Mouse (Mus musculus) limb, embryonic 11.5 days (tissue): ENCODE results near the gene Cnot11. TPM values are rescaled to one million over a fixed set of nuclear protein-coding genes. Genes with fewer than 3 reads are reported as not detected.
A peak's percentile ranks its signal among the peaks of the same experiment; 100 is the strongest.
"Not testable (repeated sequence)": the region's sequence is repeated elsewhere in the genome, so short reads cannot be mapped to it uniquely, and the experiment has no call there.

Experiments
- ATAC-seq: fragments of 200-750 bp; cut with Nextera tagmentation; 2 replicates; pipeline ENCODE4 v1.8.0; 2017; ENCODE audit warnings: low read depth; ENCODE audit not compliant: insufficient number of reproducible peaks, low FRiP score, low TSS enrichment
- DNase-seq: peaks from one replicate; pipeline ENCODE4 v3.0.0-alpha.2; 2015; ENCODE audit warnings: low spot score
- H3K27ac ChIP-seq: fragments of 300-500 bp; sonication (generic); replicated peaks from 2 replicates; pipeline ENCODE4 v1.5.1; 2014; ENCODE audit warnings: low read depth, mild to moderate bottlenecking, low read length
- H3K27me3 ChIP-seq: fragments of 300-500 bp; sonication (generic); 2 replicates; pipeline ENCODE4 v1.6.1; 2014; ENCODE audit warnings: mild to moderate bottlenecking, low read length, mixed read lengths; ENCODE audit not compliant: control insufficient read depth, insufficient read depth
- H3K36me3 ChIP-seq: fragments of 300-500 bp; sonication (generic); 2 replicates; pipeline ENCODE4 v1.6.1; 2014; ENCODE audit warnings: mild to moderate bottlenecking, low read length, moderate library complexity, mixed read lengths; ENCODE audit not compliant: control insufficient read depth, insufficient read depth
- H3K4me1 ChIP-seq: fragments of 300-500 bp; sonication (generic); 2 replicates; pipeline ENCODE4 v1.6.1; 2014; ENCODE audit warnings: low read length, mixed read lengths; ENCODE audit not compliant: control insufficient read depth, insufficient read depth
- H3K4me2 ChIP-seq: fragments of 300-500 bp; sonication (generic); 2 replicates; pipeline ENCODE4 v1.6.1; 2014; ENCODE audit warnings: low read depth, mild to moderate bottlenecking, moderate library complexity; ENCODE audit not compliant: severe bottlenecking
- H3K4me3 ChIP-seq: fragments of 300-500 bp; sonication (generic); 2 replicates; pipeline ENCODE4 v1.5.1; 2014; ENCODE audit warnings: low read depth, low read length
- H3K9ac ChIP-seq: fragments of 300-500 bp; sonication (generic); 2 replicates; pipeline ENCODE4 v1.6.1; 2014; ENCODE audit warnings: mild to moderate bottlenecking, low read length
- H3K9me3 ChIP-seq: fragments of 300-500 bp; sonication (generic); 2 replicates; pipeline ENCODE4 v1.6.1; 2016; ENCODE audit warnings: low read length; ENCODE audit not compliant: control insufficient read depth
- WGBS: fragments of 180-500 bp; shearing (Covaris S2); extraction: QIAGEN DNeasy Blood & Tissue Kit; methylation state at CpG from one replicate; pipeline ENCODE4 v1.1.7; 2014; 5-methylcytosine and 5-hydroxymethylcytosine counted together
- polyA plus RNA-seq: library from polyadenylated mRNA; unstranded; fragments of >200 nt; fragmentation: Nextera tagmentation; extraction: Ambion mirVana; gene quantifications from 2 replicates; pipeline ENCODE4 v1.2.1, GENCODE M21; 2014

Gene Cnot11
- polyA plus RNA-seq, 1 experiment from 2014 or later, result 31.4 TPM

- ATAC-seq (peak; percentile 97), DNase-seq (peak; percentile 98)
- Histone ChIP-seq H3K36me3 (no peaks in the 10 kb centered on the region), H3K9ac (peak within 1 kb of the TSS; percentile 93), H3K4me1 (peaks cover 10% of the 10 kb centered on the region), H3K4me3 (peak within 1 kb of the TSS; percentile 87), H3K27me3 (no peaks in the 10 kb centered on the region), H3K9me3 (no peaks in the 10 kb centered on the region), H3K27ac (peak within 1 kb of the TSS; percentile 99), H3K4me2 (peak within 1 kb of the TSS; percentile 56)
- WGBS, result under 1% methylated on average over 49 of the region's 49 CpGs
Observed at GRCm38 (mm10) chr1:39577253-39577705, 42.5 kb downstream of the Cnot11 start, which contains the start of gene Rnf149. Gene Rnf149, minus strand, starts transcription at chr1:39577405.

GRCm38 (mm10) chr1:39578446-39578845 is 43.7 kb downstream of the Cnot11 start:
- no peak overlapping the region for H3K27ac ChIP-seq
- H3K4me2 ChIP-seq, result no peak overlapping the region
- no peak for DNase-seq
- H3K36me3 ChIP-seq, result no peaks in the 10 kb centered on the region
- WGBS, result 70% methylated on average over 5 of the region's 5 CpGs
- H3K4me1 ChIP-seq, result peaks cover 10% of the 10 kb centered on the region
- ATAC-seq, result no peak
- H3K9me3 ChIP-seq, result no peaks in the 10 kb centered on the region
- H3K27me3 ChIP-seq, result no peaks in the 10 kb centered on the region
- H3K9ac ChIP-seq, result no peak overlapping the region
- no peak overlapping the region for H3K4me3 ChIP-seq

- WGBS, result 80% methylated on average over 6 of the region's 6 CpGs
- DNase-seq (no peak), ATAC-seq (no peak)
- H3K36me3 ChIP-seq, result no peaks in the 10 kb centered on the region
- no peak overlapping the region for H3K9ac ChIP-seq
- H3K4me3 ChIP-seq, result no peak overlapping the region
- H3K4me1 ChIP-seq, result peaks cover 10% of the 10 kb centered on the region
- H3K9me3 ChIP-seq, result no peaks in the 10 kb centered on the region
- H3K27ac ChIP-seq, result no peak overlapping the region
- H3K27me3 ChIP-seq, result no peaks in the 10 kb centered on the region
- H3K4me2 ChIP-seq, result no peak overlapping the region
Observed at GRCm38 (mm10) chr1:39579139-39579538, 44.3 kb downstream of the Cnot11 start.

GRCm38 (mm10) chr1:39581215-39581614 is 46.4 kb downstream of the Cnot11 start:
- Histone ChIP-seq H3K4me2 (no peak overlapping the region), H3K9ac (no peak overlapping the region), H3K36me3 (no peaks in the 10 kb centered on the region), H3K9me3 (no peaks in the 10 kb centered on the region), H3K27ac (no peak overlapping the region), H3K4me1 (peaks cover 4% of the 10 kb centered on the region; the same call in 1 of the 2 replicates), H3K4me3 (no peak overlapping the region), H3K27me3 (no peaks in the 10 kb centered on the region)
- ATAC-seq (no peak), DNase-seq (no peak)
- WGBS, result 74% methylated on average over 2 of the region's 3 CpGs

- no peak for ATAC-seq
- no peak overlapping the region for H3K9ac ChIP-seq
- no peak overlapping the region for H3K4me3 ChIP-seq
- H3K27me3 ChIP-seq, result no peaks in the 10 kb centered on the region
- no peak overlapping the region for H3K27ac ChIP-seq
- no peak for DNase-seq
- H3K4me2 ChIP-seq, result no peak overlapping the region
- H3K4me1 ChIP-seq, result no peaks in the 10 kb centered on the region
- 90% methylated on average over 9 of the region's 9 CpGs for WGBS
- no peaks in the 10 kb centered on the region for H3K9me3 ChIP-seq
- H3K36me3 ChIP-seq, result no peaks in the 10 kb centered on the region
Observed at GRCm38 (mm10) chr1:39583173-39583572, 48.4 kb downstream of the Cnot11 start.

GRCm38 (mm10) chr1:39585416-39585815 is 50.6 kb downstream of the Cnot11 start:
- no peaks in the 10 kb centered on the region for H3K9me3 ChIP-seq
- H3K4me3 ChIP-seq, result no peak overlapping the region
- H3K9ac ChIP-seq, result no peak overlapping the region
- H3K4me2 ChIP-seq, result no peak overlapping the region
- DNase-seq (no peak), ATAC-seq (no peak)
- 67% methylated on average over 9 of the region's 9 CpGs for WGBS
- no peak overlapping the region for H3K27ac ChIP-seq
- no peaks in the 10 kb centered on the region for H3K4me1 ChIP-seq
- no peaks in the 10 kb centered on the region for H3K36me3 ChIP-seq
- no peaks in the 10 kb centered on the region for H3K27me3 ChIP-seq

- no peak overlapping the region for H3K4me2 ChIP-seq
- no peaks in the 10 kb centered on the region for H3K4me1 ChIP-seq
- ATAC-seq (no peak), DNase-seq (no peak)
- no peak overlapping the region for H3K9ac ChIP-seq
- H3K9me3 ChIP-seq, result no peaks in the 10 kb centered on the region
- H3K27me3 ChIP-seq, result no peaks in the 10 kb centered on the region
- H3K27ac ChIP-seq, result no peak overlapping the region
- no peaks in the 10 kb centered on the region for H3K36me3 ChIP-seq
- no peak overlapping the region for H3K4me3 ChIP-seq
- 78% methylated on average over 5 of the region's 5 CpGs for WGBS
Observed at GRCm38 (mm10) chr1:39590193-39590592, 55.4 kb downstream of the Cnot11 start.

GRCm38 (mm10) chr1:39591557-39591956 is 56.8 kb downstream of the Cnot11 start:
- H3K4me2 ChIP-seq, H3K9me3 ChIP-seq, ATAC-seq, DNase-seq, H3K4me1 ChIP-seq, H3K9ac ChIP-seq, H3K4me3 ChIP-seq, H3K36me3 ChIP-seq, H3K27ac ChIP-seq, H3K27me3 ChIP-seq: not testable (repeated sequence)
- 62% methylated on average over 1 of the region's 1 CpGs for WGBS

- DNase-seq (no peak), ATAC-seq (no peak)
- Histone ChIP-seq H3K27ac (no peak overlapping the region), H3K4me2 (no peak overlapping the region), H3K36me3 (no peaks in the 10 kb centered on the region), H3K4me1 (no peaks in the 10 kb centered on the region), H3K4me3 (no peak overlapping the region), H3K27me3 (no peaks in the 10 kb centered on the region), H3K9me3 (no peaks in the 10 kb centered on the region), H3K9ac (no peak overlapping the region)
- 73% methylated on average over 4 of the region's 4 CpGs for WGBS
Observed at GRCm38 (mm10) chr1:39592090-39592489, 57.3 kb downstream of the Cnot11 start.
